In the genomic region with DNA sequence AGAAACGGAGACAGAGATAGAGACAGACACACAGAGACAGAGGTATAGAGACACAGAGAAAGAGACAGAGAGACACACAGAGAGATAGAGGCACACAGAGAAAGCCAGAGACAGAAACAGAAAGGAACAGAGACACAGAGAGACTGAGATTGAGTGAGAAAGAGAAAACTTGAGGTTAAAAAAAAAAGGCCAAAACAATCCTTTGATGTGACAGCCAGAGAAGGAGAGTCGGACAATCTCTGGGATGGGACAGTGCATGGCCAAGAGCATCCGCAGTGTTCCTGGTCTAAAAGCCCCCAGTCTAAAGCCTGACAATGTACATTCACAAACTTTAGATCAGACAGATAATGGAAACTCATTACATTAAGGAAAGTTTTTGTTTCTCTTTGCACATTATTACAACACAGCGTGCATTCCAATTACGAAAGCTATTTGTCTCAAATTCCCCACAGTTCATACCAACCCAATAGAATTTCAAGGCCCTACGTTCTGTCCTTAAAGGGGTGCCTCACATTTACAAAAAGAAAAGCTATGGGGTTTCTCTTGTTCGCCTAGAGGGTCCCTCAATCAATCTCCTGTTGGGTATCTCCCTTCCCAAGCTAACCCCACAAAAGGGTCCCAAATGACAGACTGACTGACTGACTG, we compare ENCODE assay signal across 11 mouse cellular contexts. TPM values are rescaled to one million over a fixed set of nuclear protein-coding genes. Genes with fewer than 3 reads are reported as not detected.
A peak's percentile ranks its signal among the peaks of the same experiment; 100 is the strongest.
DNase-seq lines count a peak whose midpoint lies in the region; ATAC-seq and TF ChIP-seq lines count a peak whose summit lies in the region.
"Had no signal": no experiment of that assay in that cellular context is flagged by ENCODE, and none has a peak within 500 bp of the region (broad histone marks: within the 10 kb centered on the region; RNA-seq: fewer than 3 reads in every experiment).

No protein-coding gene starts in this region.

- H3K4me1 ChIP-seq in kidney, embryonic 15.5 days, result peaks cover 30% of the 10 kb centered on the region
- H3K4me1 ChIP-seq in CH12.LX (ENCODE audit: control insufficient read depth in 1 of 2, insufficient read depth in 2 of 2), result peaks cover 7 to 30% of the 10 kb centered on the region in 2 experiments; a peak in 3 of 4 replicates

- in situ Hi-C loops in CH12.LX (cut with MboI; ENCODE audit: low pct_ligation_motif_present, low pct_unique_long_range_greater_than_20kb, low sequenced_read_pairs), result no loop called here

- no peaks in the 10 kb centered on the region for H3K79me2 ChIP-seq in CH12.LX (replicated peaks; ENCODE audit: control insufficient read depth, extremely low read depth, insufficient read depth, poor library complexity, severe bottlenecking)

- H3K27me3 ChIP-seq in kidney, embryonic 15.5 days, result no peaks in the 10 kb centered on the region
- no peaks in the 10 kb centered on the region for H3K27me3 ChIP-seq in CH12.LX (replicated peaks)
- H3K27me3 ChIP-seq: megakaryocyte, embryonic 14.5 days had no signal

- dilution Hi-C loops in CH12.LX (cut with MboI; ENCODE audit: extremely low pct_ligation_motif_present, extremely low pct_unique_long_range_greater_than_20kb, low sequenced_read_pairs), result no loop called here

- no peak overlapping the region for H3K4me2 ChIP-seq in kidney, embryonic 15.5 days
- peak overlapping the region; percentile 98 for H3K4me2 ChIP-seq in CH12.LX (ENCODE audit: insufficient read depth, low read depth, poor library complexity, severe bottlenecking)

- TF ChIP-seq POLR2A in CH12.LX (IDR thresholded peaks at IDR 0.05; ENCODE audit: low read depth, low read length), result no peak

- WGBS in kidney, embryonic 15.5 days, result 78% methylated on average over 7 of the region's 7 CpGs

- DNase-seq in kidney, postnatal 10 days, result no peak
- DNase-seq in 416B (ENCODE audit: low read depth), result peak; percentile 40
- no peak for DNase-seq in CH12.LX (ENCODE audit: extremely low read depth)
- no peak for DNase-seq in ovary, adult 18-20 months (ENCODE audit: low spot score)
- DNase-seq in cerebellum, postnatal 25 days, result no peak
- DNase-seq in cerebellum, adult 9-11 months, result no peak
- DNase-seq: gastrocnemius, postnatal 36 days had no signal

- TF ChIP-seq CTCF in CH12.LX (conservative IDR thresholded peaks at IDR 0.05 in 1 of 2, IDR thresholded peaks at IDR 0.05 in 1 of 2; ENCODE audit: low read depth in 2 of 2, low read length in 2 of 2), result no peak

- H3K9ac ChIP-seq in kidney, embryonic 15.5 days, result no peak overlapping the region
- peak overlapping the region; percentile 17 for H3K9ac ChIP-seq in CH12.LX (ENCODE audit: insufficient read depth, low read depth)

- H3K36me3 ChIP-seq in kidney, embryonic 15.5 days, result peaks cover 43% of the 10 kb centered on the region
- peaks cover 2 to 27% of the 10 kb centered on the region in 2 experiments for H3K36me3 ChIP-seq in CH12.LX (replicated peaks in 1 of 2; ENCODE audit: control insufficient read depth in 1 of 2, insufficient read depth in 1 of 2, low read length in 1 of 2)

- H3K9me3 ChIP-seq in kidney, embryonic 15.5 days (replicated peaks), result no peaks in the 10 kb centered on the region
- H3K9me3 ChIP-seq in CH12.LX (replicated peaks; ENCODE audit: low read length), result no peaks in the 10 kb centered on the region
- H3K9me3 ChIP-seq: megakaryocyte, embryonic 14.5 days had no signal

- no peak for ATAC-seq in kidney, embryonic 15.5 days (replicated peaks; ENCODE audit: low FRiP score)
- peak; percentile 39 for ATAC-seq in granulocyte monocyte progenitor cell, adult 5-6 weeks (replicated peaks; ENCODE audit: poor library complexity, severe bottlenecking)
- ATAC-seq: forebrain, embryonic 14.5 days had no signal

- 0 out of 2 replicates have a peak, but pooled peaks have one; percentile 2 for TF ChIP-seq EP300 in CH12.LX (IDR thresholded peaks at IDR 0.05; ENCODE audit: low read length)

- TF ChIP-seq RAD21 in CH12.LX (IDR thresholded peaks at IDR 0.05; ENCODE audit: low read depth, low read length), result no peak

- no peak overlapping the region for H3K4me3 ChIP-seq in kidney, embryonic 15.5 days (replicated peaks)
- H3K4me3 ChIP-seq in CH12.LX (replicated peaks in 1 of 3; ENCODE audit: low read depth in 2 of 3, low read length in 2 of 3, poor library complexity in 1 of 3), result no peak overlapping the region

- H3K27ac ChIP-seq in kidney, embryonic 15.5 days, result peak overlapping the region; percentile 78
- peak overlapping the region; percentile 62; the same call in 1 of the 2 replicates for H3K27ac ChIP-seq in CH12.LX (ENCODE audit: insufficient read depth, low read depth)

TF ChIP-seq in CH12.LX, 34 proteins besides CTCF, POLR2A, EP300 and RAD21:
- TF ChIP-seq ZNF384 (IDR thresholded peaks at IDR 0.05; ENCODE audit: low read depth, low read length) (0 out of 2 replicates have a peak, but pooled peaks have one; percentile 19), ETS1 (conservative IDR thresholded peaks at IDR 0.05; ENCODE audit: low read depth, low read length) (no peak)

RNA-seq across cellular contexts. Expression of a gene that starts 39.0 kb away (rescaled TPM):
- polyA plus RNA-seq in kidney, embryonic 15.5 days (2015; fragmentation: Nextera tagmentation; extraction: Ambion mirVana), result 35.8 and 38.6 TPM in 2 replicates
- 1.2 and 1.8 TPM in 2 replicates for total RNA-seq in CH12.LX (2012; rRNA removed)
- 1.1 and 1.3 TPM in 2 replicates for total RNA-seq in CH12.LX (2014; rRNA removed)
- 2.0 and 2.6 TPM in 2 replicates for polyA plus RNA-seq in CH12.LX (2012; ENCODE audit: insufficient read length, low read depth)
- 28.4 and 33.7 TPM in 2 replicates for total RNA-seq in granulocyte monocyte progenitor cell, adult 5-6 weeks (2014; fragmentation: Nextera tagmentation)
- 14.1 and 14.8 TPM in 2 replicates for total RNA-seq in granulocyte monocyte progenitor cell, adult 5-6 weeks (2017)

Comparison
In these comparisons a context has a peak if more than half of its experiments do, and no peak if none do; other contexts are left out.
1. RNA of a gene that starts 39.0 kb away (total RNA-seq): 14.1 to 33.7 TPM in granulocyte monocyte progenitor cell, adult 5-6 weeks; 1.1 to 1.8 TPM in CH12.LX; every median in the first group is over 4 times any median in the second.